Mouse (Mus musculus): Measurements from ENCODE around the gene Ogdh. TPM values are rescaled to one million over a fixed set of nuclear protein-coding genes. Genes with fewer than 3 reads are reported as not detected.
A peak's percentile ranks its signal among the peaks of the same experiment; 100 is the strongest.
"Not testable (repeated sequence)": the region's sequence is repeated elsewhere in the genome, so short reads cannot be mapped to it uniquely, and the experiment has no call there.

The Ogdh gene
- polyA plus RNA-seq, 1 experiment from 2014 or later: 92.5 TPM

DNA sequence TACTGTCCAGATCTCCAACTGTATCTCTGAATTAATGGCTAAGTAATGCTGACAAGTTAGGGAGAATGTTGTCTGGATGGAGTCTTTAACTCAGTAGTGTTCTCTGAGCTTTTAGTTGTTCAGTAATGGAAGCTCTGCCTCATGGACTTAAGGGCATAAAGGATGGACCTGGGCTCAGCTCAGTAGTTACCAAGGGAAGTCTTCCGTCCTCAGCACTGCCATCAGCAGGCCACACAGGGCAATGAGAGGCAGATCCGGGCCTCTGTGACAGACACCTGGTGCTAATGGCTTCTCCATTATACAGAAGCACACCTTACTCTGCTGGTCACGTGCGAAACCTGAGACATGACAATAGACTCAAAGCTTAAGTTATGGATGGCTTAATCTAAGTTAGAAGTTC lies 45.3 kb downstream of the Ogdh start:
- H3K36me3 ChIP-seq: peaks cover 49% of the 10 kb centered on the region
- no peak for ATAC-seq
- H3K4me2 ChIP-seq (replicated peaks): no peak overlapping the region
- H3K9me3 ChIP-seq: no peaks in the 10 kb centered on the region
- H3K9ac ChIP-seq (replicated peaks): no peak overlapping the region
- H3K4me3 ChIP-seq (replicated peaks): no peak overlapping the region
- H3K27ac ChIP-seq: no peak overlapping the region
- H3K27me3 ChIP-seq: no peaks in the 10 kb centered on the region
- WGBS: 87% methylated on average over 4 of the region's 4 CpGs
- H3K4me1 ChIP-seq (replicated peaks): no peaks in the 10 kb centered on the region

DNA sequence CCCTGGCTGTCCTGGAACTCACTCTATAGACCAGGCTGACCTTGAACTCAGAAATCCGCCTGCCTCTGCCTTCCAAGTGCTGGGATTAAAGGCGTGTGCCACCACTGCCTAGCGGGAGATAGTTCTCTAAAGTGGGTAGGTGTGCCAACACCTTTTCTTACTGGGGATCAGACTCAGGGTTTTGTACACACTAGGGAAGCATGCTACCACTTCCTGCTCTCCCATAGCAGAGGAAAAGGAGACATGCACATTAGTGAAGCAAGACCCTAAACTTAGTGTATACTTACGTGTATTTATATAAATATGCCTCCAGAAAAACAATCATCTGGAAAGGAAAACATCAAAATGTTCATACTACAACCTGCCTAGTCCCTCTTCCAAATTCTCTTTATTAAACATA lies 54.5 kb downstream of the Ogdh start:
- H3K36me3 ChIP-seq: peaks cover 85% of the 10 kb centered on the region
- no peak overlapping the region for H3K4me2 ChIP-seq (replicated peaks)
- no peak overlapping the region for H3K9ac ChIP-seq (replicated peaks)
- no peaks in the 10 kb centered on the region for H3K27me3 ChIP-seq
- ATAC-seq: no peak
- WGBS: 95% methylated on average over 4 of the region's 4 CpGs
- no peaks in the 10 kb centered on the region for H3K4me1 ChIP-seq (replicated peaks)
- no peaks in the 10 kb centered on the region for H3K9me3 ChIP-seq
- H3K27ac ChIP-seq: no peak overlapping the region
- H3K4me3 ChIP-seq (replicated peaks): no peak overlapping the region

DNA sequence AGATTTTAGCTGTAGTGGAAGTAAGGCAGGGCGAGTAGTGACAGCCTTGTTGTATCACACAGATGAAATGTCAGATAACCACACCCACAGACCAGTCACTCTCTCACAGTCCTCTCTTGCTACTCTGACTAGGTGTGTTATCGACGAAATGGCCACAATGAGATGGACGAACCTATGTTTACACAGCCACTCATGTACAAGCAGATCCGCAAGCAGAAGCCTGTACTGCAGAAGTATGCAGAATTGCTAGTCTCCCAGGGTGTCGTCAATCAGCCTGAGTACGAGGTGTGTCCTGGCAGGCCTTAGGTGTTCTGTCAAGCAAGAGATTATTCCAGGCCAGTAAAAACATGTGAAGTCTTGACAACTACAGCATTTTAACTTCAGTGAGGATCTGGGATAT lies 55.5 kb downstream of the Ogdh start:
- Histone ChIP-seq H3K9ac (replicated peaks) (no peak overlapping the region), H3K4me3 (replicated peaks) (no peak overlapping the region), H3K4me1 (replicated peaks) (no peaks in the 10 kb centered on the region), H3K27ac (no peak overlapping the region), H3K36me3 (peaks cover 81% of the 10 kb centered on the region), H3K4me2 (replicated peaks) (no peak overlapping the region), H3K9me3 (no peaks in the 10 kb centered on the region), H3K27me3 (no peaks in the 10 kb centered on the region)
- 98% methylated on average over 7 of the region's 7 CpGs for WGBS
- no peak for ATAC-seq

DNA sequence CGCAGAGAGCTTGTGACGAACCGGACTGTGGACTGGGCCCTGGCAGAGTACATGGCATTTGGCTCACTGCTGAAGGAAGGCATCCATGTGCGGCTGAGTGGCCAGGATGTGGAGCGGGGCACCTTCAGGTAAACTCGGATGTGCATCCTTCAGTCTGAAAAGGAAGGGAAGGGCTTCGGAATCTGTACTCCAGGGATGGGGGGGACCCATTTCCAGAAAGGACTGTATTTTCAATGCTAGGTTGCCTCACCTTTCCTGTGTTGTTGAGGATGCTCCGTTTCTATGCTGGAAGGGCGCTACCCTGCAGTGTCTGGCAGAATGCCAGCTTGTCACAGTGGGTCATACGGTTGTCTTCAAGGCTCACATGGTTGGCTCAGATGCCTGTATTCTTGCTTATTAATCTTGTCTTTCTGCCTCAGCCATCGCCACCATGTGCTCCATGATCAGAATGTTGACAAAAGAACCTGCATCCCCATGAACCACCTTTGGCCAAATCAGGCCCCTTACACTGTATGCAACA lies 57.3 kb downstream of the Ogdh start:
- 92% methylated on average over 11 of the region's 11 CpGs for WGBS

GRCm38 (mm10) chr11:6349586-6349985 lies 58.2 kb downstream of the Ogdh start:
- ATAC-seq: no peak
- no peak overlapping the region for H3K4me2 ChIP-seq (replicated peaks)
- no peak overlapping the region for H3K9ac ChIP-seq (replicated peaks)
- H3K36me3 ChIP-seq: peaks cover 85% of the 10 kb centered on the region
- no peak overlapping the region for H3K4me3 ChIP-seq (replicated peaks)
- H3K27ac ChIP-seq: no peak overlapping the region
- H3K4me1 ChIP-seq (replicated peaks): no peaks in the 10 kb centered on the region
- 97% methylated on average over 5 of the region's 5 CpGs for WGBS
- no peaks in the 10 kb centered on the region for H3K27me3 ChIP-seq
- H3K9me3 ChIP-seq: no peaks in the 10 kb centered on the region

More for the DNA sequence above, 57.3 kb downstream of the Ogdh start:
- no peaks in the 10 kb centered on the region for H3K9me3 ChIP-seq
- no peak overlapping the region for H3K27ac ChIP-seq
- peaks cover 84% of the 10 kb centered on the region for H3K36me3 ChIP-seq
- H3K4me3 ChIP-seq (replicated peaks): no peak overlapping the region
- no peak overlapping the region for H3K9ac ChIP-seq (replicated peaks)
- no peak for ATAC-seq
- H3K4me2 ChIP-seq (replicated peaks): no peak overlapping the region
- H3K4me1 ChIP-seq (replicated peaks): no peaks in the 10 kb centered on the region
- no peaks in the 10 kb centered on the region for H3K27me3 ChIP-seq

- H3K4me2 ChIP-seq (replicated peaks): no peak overlapping the region
- ATAC-seq: no peak
- H3K9ac ChIP-seq (replicated peaks): no peak overlapping the region
- H3K27me3 ChIP-seq: no peaks in the 10 kb centered on the region
- H3K9me3 ChIP-seq: no peaks in the 10 kb centered on the region
- WGBS: 96% methylated on average over 4 of the region's 4 CpGs
- H3K4me1 ChIP-seq (replicated peaks): no peaks in the 10 kb centered on the region
- peaks cover 68% of the 10 kb centered on the region for H3K36me3 ChIP-seq
- H3K27ac ChIP-seq: no peak overlapping the region
- no peak overlapping the region for H3K4me3 ChIP-seq (replicated peaks)
These were observed 63.7 kb downstream of the Ogdh start for GRCm38 (mm10) chr11:6355106-6355505.

- Histone ChIP-seq H3K9ac (replicated peaks) (no peak overlapping the region), H3K4me1 (replicated peaks) (no peaks in the 10 kb centered on the region), H3K9me3 (no peaks in the 10 kb centered on the region), H3K36me3 (no peaks in the 10 kb centered on the region), H3K4me2 (replicated peaks) (no peak overlapping the region), H3K27ac (no peak overlapping the region), H3K27me3 (no peaks in the 10 kb centered on the region), H3K4me3 (replicated peaks) (no peak overlapping the region)
- ATAC-seq: no peak
- WGBS: 67% methylated on average over 9 of the region's 9 CpGs
These were observed 73.3 kb downstream of the Ogdh start for GRCm38 (mm10) chr11:6364581-6365275.

GRCm38 (mm10) chr11:6365885-6366284 lies 74.5 kb downstream of the Ogdh start:
- WGBS: 25% methylated on average over 11 of the region's 11 CpGs
- no peak overlapping the region for H3K9ac ChIP-seq (replicated peaks)
- H3K27ac ChIP-seq: no peak overlapping the region
- peak; percentile 58 for ATAC-seq
- H3K27me3 ChIP-seq: no peaks in the 10 kb centered on the region
- no peaks in the 10 kb centered on the region for H3K4me1 ChIP-seq (replicated peaks)
- H3K4me2 ChIP-seq (replicated peaks): no peak overlapping the region
- no peak overlapping the region for H3K4me3 ChIP-seq (replicated peaks)
- H3K36me3 ChIP-seq: no peaks in the 10 kb centered on the region
- no peaks in the 10 kb centered on the region for H3K9me3 ChIP-seq

DNA sequence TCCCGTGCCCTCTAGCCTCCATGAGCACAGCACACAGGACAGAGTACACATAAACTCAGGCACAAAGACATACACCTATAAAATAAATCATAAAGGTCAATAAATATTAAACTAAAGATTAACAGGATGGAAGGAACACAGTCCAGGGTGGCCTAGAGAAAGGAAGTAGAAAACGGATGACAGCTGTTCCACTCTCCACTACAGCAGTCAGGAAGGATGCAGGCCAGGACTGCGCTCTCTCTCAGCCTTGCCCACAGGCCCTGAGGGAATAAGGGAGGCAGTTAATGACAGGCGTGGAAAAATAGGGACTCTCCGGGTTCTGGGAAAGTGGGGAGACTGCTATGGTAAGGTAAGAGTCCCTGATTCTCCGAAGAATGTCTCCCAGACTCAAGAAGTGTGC lies 75.0 kb downstream of the Ogdh start:
- Histone ChIP-seq H3K27ac (no peak overlapping the region), H3K4me2 (replicated peaks) (no peak overlapping the region), H3K36me3 (no peaks in the 10 kb centered on the region), H3K9me3 (no peaks in the 10 kb centered on the region), H3K9ac (replicated peaks) (no peak overlapping the region), H3K27me3 (no peaks in the 10 kb centered on the region), H3K4me3 (replicated peaks) (no peak overlapping the region), H3K4me1 (replicated peaks) (no peaks in the 10 kb centered on the region)
- ATAC-seq: 0 out of 2 replicates have a peak, but pooled peaks have one; percentile 11
- WGBS: 86% methylated on average over 6 of the region's 6 CpGs

DNA sequence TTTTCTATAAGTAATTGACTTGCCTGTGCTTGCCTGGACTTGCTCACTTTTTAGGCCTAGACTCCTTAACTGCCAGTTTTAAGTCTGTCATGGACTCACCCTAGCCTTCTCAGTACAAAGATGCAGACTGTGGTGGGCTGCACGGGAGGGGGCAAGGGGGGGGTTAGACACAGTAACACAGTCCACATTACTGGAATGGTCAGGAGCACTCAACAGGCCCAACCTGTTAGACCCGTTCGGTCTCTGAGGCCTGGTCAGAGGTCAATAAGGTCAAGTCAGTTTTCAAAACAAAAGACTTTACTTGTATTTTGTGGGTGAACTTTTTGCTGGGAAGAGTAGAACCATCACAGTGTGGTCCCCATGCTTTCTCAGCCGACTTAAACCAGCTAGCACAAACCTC lies 75.7 kb downstream of the Ogdh start:
- Histone ChIP-seq H3K4me1 (replicated peaks) (no peaks in the 10 kb centered on the region), H3K27ac (no peak overlapping the region), H3K9ac (replicated peaks) (no peak overlapping the region), H3K36me3 (no peaks in the 10 kb centered on the region), H3K4me2 (replicated peaks) (no peak overlapping the region), H3K9me3 (no peaks in the 10 kb centered on the region), H3K4me3 (replicated peaks) (no peak overlapping the region), H3K27me3 (no peaks in the 10 kb centered on the region)
- 81% methylated on average over 4 of the region's 4 CpGs for WGBS
- no peak for ATAC-seq

GRCm38 (mm10) chr11:6367986-6368385 lies 76.6 kb downstream of the Ogdh start:
- not testable (repeated sequence) for H3K27ac ChIP-seq; H3K9ac ChIP-seq (replicated peaks); H3K4me1 ChIP-seq (replicated peaks); ATAC-seq; H3K9me3 ChIP-seq; H3K36me3 ChIP-seq; H3K27me3 ChIP-seq; H3K4me3 ChIP-seq (replicated peaks); H3K4me2 ChIP-seq (replicated peaks)
- 70% methylated on average over 5 of the region's 5 CpGs for WGBS

GRCm38 (mm10) chr11:6371376-6372155 lies 80.1 kb downstream of the Ogdh start:
- no peaks in the 10 kb centered on the region for H3K27me3 ChIP-seq
- no peak overlapping the region for H3K4me2 ChIP-seq (replicated peaks)
- H3K36me3 ChIP-seq: no peaks in the 10 kb centered on the region
- no peaks in the 10 kb centered on the region for H3K4me1 ChIP-seq (replicated peaks)
- H3K9me3 ChIP-seq: no peaks in the 10 kb centered on the region
- no peak overlapping the region for H3K9ac ChIP-seq (replicated peaks)
- H3K4me3 ChIP-seq (replicated peaks): no peak overlapping the region
- no peak for ATAC-seq
- WGBS: 85% methylated on average over 11 of the region's 11 CpGs
- no peak overlapping the region for H3K27ac ChIP-seq

All from midbrain, embryonic 13.5 days (tissue).